Mouse (Mus musculus): Measurements from ENCODE around the gene Rmi2. TPM values are rescaled to one million over a fixed set of nuclear protein-coding genes. Genes with fewer than 3 reads are reported as not detected.

Gene Rmi2
- polyA plus RNA-seq, 1 experiment from 2014 or later: 3.9 TPM

GRCm38 (mm10) chr16:10897372-10897771 is 62.5 kb downstream of the Rmi2 start:
- no peak for ATAC-seq (ENCODE audit: insufficient number of reproducible peaks, insufficient read depth, low FRiP score, low TSS enrichment, low read depth)
- peaks cover 31% of the 10 kb centered on the region for H3K4me1 ChIP-seq
- H3K9me3 ChIP-seq: no peaks in the 10 kb centered on the region
- no peak overlapping the region for H3K4me3 ChIP-seq
- no peak overlapping the region for H3K9ac ChIP-seq
- no peaks in the 10 kb centered on the region for H3K27me3 ChIP-seq
- H3K36me3 ChIP-seq: no peaks in the 10 kb centered on the region
- no peak overlapping the region for H3K4me2 ChIP-seq
- H3K27ac ChIP-seq: peak overlapping the region; percentile 55; the same call in 1 of the 2 replicates
- WGBS: 17% methylated on average over 6 of the region's 6 CpGs

DNA sequence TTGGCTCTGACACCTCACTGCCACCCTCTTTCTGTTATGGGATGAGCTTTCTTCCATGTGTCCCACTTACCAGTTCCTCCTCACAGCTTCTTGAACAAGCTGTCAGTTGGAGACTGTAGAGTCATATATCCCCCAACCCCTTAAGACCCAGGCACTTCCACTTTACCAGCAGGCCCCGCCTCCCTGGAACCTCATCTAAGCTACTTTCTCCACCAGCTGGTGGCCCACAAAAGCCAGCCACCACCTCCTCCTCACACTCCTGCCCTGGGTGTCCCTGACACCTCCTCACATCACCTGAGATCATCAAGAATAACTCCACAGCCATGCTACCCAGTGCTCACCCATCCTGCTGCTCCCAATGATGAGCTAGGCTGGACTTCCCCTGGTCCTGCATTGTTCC is 65.9 kb downstream of the Rmi2 start:
- Histone ChIP-seq H3K27ac (no peak overlapping the region), H3K9ac (no peak overlapping the region), H3K9me3 (no peaks in the 10 kb centered on the region), H3K36me3 (no peaks in the 10 kb centered on the region), H3K4me2 (no peak overlapping the region), H3K27me3 (no peaks in the 10 kb centered on the region), H3K4me1 (peaks cover 37% of the 10 kb centered on the region), H3K4me3 (no peak overlapping the region)
- WGBS: 96% methylated on average over 1 of the region's 1 CpGs
- no peak for ATAC-seq (ENCODE audit: insufficient number of reproducible peaks, insufficient read depth, low FRiP score, low TSS enrichment, low read depth)

GRCm38 (mm10) chr16:10901956-10902355 is 67.1 kb downstream of the Rmi2 start:
- H3K9me3 ChIP-seq: no peaks in the 10 kb centered on the region
- 61% methylated on average over 2 of the region's 2 CpGs for WGBS
- H3K9ac ChIP-seq: no peak overlapping the region
- no peaks in the 10 kb centered on the region for H3K36me3 ChIP-seq
- peaks cover 35% of the 10 kb centered on the region for H3K4me1 ChIP-seq
- no peak overlapping the region for H3K27ac ChIP-seq
- H3K27me3 ChIP-seq: no peaks in the 10 kb centered on the region
- no peak overlapping the region for H3K4me3 ChIP-seq
- ATAC-seq (ENCODE audit: insufficient number of reproducible peaks, insufficient read depth, low FRiP score, low TSS enrichment, low read depth): no peak
- no peak overlapping the region for H3K4me2 ChIP-seq

- 56% methylated on average over 5 of the region's 5 CpGs for WGBS
- no peak overlapping the region for H3K4me2 ChIP-seq
- H3K9ac ChIP-seq: no peak overlapping the region
- no peak overlapping the region for H3K4me3 ChIP-seq
- no peaks in the 10 kb centered on the region for H3K9me3 ChIP-seq
- H3K27ac ChIP-seq: no peak overlapping the region
- peaks cover 26% of the 10 kb centered on the region for H3K4me1 ChIP-seq
- no peak for ATAC-seq (ENCODE audit: insufficient number of reproducible peaks, insufficient read depth, low FRiP score, low TSS enrichment, low read depth)
- H3K36me3 ChIP-seq: no peaks in the 10 kb centered on the region
- H3K27me3 ChIP-seq: no peaks in the 10 kb centered on the region
These were observed 68.0 kb downstream of the Rmi2 start for GRCm38 (mm10) chr16:10902849-10903248.

- Histone ChIP-seq H3K27ac (peak overlapping the region; percentile 51; the same call in 1 of the 2 replicates), H3K4me1 (peaks cover 20% of the 10 kb centered on the region), H3K4me3 (no peak overlapping the region), H3K36me3 (no peaks in the 10 kb centered on the region), H3K27me3 (no peaks in the 10 kb centered on the region), H3K9ac (no peak overlapping the region), H3K9me3 (no peaks in the 10 kb centered on the region), H3K4me2 (no peak overlapping the region)
- ATAC-seq (ENCODE audit: insufficient number of reproducible peaks, insufficient read depth, low FRiP score, low TSS enrichment, low read depth): no peak
- 25% methylated on average over 5 of the region's 5 CpGs for WGBS
These were observed 70.8 kb downstream of the Rmi2 start for GRCm38 (mm10) chr16:10905661-10906113.

GRCm38 (mm10) chr16:10910541-10910940 is 75.7 kb downstream of the Rmi2 start:
- Histone ChIP-seq H3K4me1 (peaks cover 6% of the 10 kb centered on the region), H3K9me3 (no peaks in the 10 kb centered on the region), H3K4me2 (no peak overlapping the region), H3K27me3 (no peaks in the 10 kb centered on the region), H3K4me3 (no peak overlapping the region), H3K9ac (no peak overlapping the region), H3K36me3 (no peaks in the 10 kb centered on the region), H3K27ac (no peak overlapping the region)
- WGBS: 79% methylated on average over 7 of the region's 7 CpGs
- ATAC-seq (ENCODE audit: insufficient number of reproducible peaks, insufficient read depth, low FRiP score, low TSS enrichment, low read depth): no peak

GRCm38 (mm10) chr16:10911061-10911460 is 76.2 kb downstream of the Rmi2 start:
- WGBS: 86% methylated on average over 2 of the region's 2 CpGs
- no peak overlapping the region for H3K4me3 ChIP-seq
- no peak for ATAC-seq (ENCODE audit: insufficient number of reproducible peaks, insufficient read depth, low FRiP score, low TSS enrichment, low read depth)

DNA sequence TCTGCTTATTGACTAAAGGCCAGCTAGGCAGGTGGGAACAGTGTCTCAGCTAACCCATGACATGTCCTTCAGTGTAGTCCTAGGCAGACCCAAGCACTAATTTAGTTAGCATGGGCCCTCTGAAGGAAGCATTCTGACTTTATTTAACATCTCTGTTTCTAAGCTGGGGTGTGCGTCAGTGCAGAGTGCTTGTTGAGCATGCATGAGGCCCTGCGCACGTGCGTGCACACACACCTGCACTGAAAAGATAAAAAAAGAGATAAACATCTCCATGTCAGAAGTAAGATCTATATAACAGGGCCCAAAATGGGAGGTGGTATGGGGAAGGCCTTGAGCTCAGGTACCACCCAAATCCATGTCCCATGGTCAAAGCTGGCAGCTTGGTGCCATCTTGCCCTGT is 80.2 kb downstream of the Rmi2 start:
- Histone ChIP-seq H3K4me1 (peaks cover 7% of the 10 kb centered on the region), H3K4me2 (no peak overlapping the region), H3K27me3 (no peaks in the 10 kb centered on the region), H3K4me3 (no peak overlapping the region), H3K9me3 (no peaks in the 10 kb centered on the region), H3K9ac (no peak overlapping the region), H3K27ac (no peak overlapping the region), H3K36me3 (no peaks in the 10 kb centered on the region)
- 96% methylated on average over 4 of the region's 4 CpGs for WGBS
- no peak for ATAC-seq (ENCODE audit: insufficient number of reproducible peaks, insufficient read depth, low FRiP score, low TSS enrichment, low read depth)

More at GRCm38 (mm10) chr16:10911061-10911460, 76.2 kb downstream of the Rmi2 start:
- no peak overlapping the region for H3K4me2 ChIP-seq
- no peak overlapping the region for H3K9ac ChIP-seq
- H3K4me1 ChIP-seq: peaks cover 3% of the 10 kb centered on the region
- H3K27ac ChIP-seq: no peak overlapping the region
- no peaks in the 10 kb centered on the region for H3K9me3 ChIP-seq
- H3K36me3 ChIP-seq: no peaks in the 10 kb centered on the region
- no peaks in the 10 kb centered on the region for H3K27me3 ChIP-seq

DNA sequence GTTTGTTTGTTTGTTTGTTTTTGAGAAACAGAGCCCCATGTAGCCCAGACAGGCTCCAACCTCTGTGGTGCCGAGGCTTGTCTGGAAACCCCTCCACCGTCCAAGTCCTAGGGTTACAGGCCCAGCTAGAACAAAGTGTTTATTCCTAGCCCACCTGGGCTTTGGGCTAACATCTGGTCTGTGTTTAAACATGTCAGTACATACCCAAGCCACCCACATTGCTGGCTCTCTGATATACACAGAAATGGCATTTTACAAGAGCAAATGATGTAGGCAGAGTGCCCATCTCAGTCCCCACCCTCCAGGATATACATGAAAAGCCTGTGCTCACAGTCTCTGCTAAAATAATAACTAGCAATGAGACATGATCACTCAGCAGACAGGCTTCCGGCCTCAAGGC is 81.4 kb downstream of the Rmi2 start:
- H3K4me1 ChIP-seq: peaks cover 7% of the 10 kb centered on the region
- H3K4me3 ChIP-seq: no peak overlapping the region
- H3K27me3 ChIP-seq: no peaks in the 10 kb centered on the region
- no peak for ATAC-seq (ENCODE audit: insufficient number of reproducible peaks, insufficient read depth, low FRiP score, low TSS enrichment, low read depth)
- H3K9me3 ChIP-seq: no peaks in the 10 kb centered on the region
- H3K27ac ChIP-seq: 0 out of 2 replicates have a peak overlapping the region, but pooled peaks have one; percentile 4
- 23% methylated on average over 3 of the region's 3 CpGs for WGBS
- H3K9ac ChIP-seq: no peak overlapping the region
- H3K4me2 ChIP-seq: no peak overlapping the region
- no peaks in the 10 kb centered on the region for H3K36me3 ChIP-seq

DNA sequence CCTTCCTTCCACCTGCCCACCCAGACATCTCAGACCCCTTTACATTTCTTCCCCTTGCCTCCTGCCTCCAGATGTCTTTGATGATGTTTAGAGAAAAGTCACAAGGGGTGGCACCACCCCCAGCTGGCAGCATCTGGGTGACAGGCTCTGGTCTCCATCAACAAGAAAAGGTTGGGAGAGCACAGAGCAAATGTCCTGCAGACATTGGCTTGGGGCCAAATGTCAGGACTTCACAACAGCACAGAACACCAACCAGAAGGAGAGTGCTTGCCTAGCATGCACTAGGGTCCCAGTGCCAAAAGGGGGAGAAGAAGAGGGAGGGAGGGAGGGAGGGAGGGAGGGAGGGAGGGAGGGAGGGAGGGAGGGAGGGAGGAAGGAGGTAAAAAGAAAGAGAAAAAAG is 85.0 kb downstream of the Rmi2 start:
- Histone ChIP-seq H3K27me3 (no peaks in the 10 kb centered on the region), H3K9me3 (no peaks in the 10 kb centered on the region), H3K36me3 (no peaks in the 10 kb centered on the region), H3K4me3 (no peak overlapping the region), H3K9ac (no peak overlapping the region), H3K4me1 (peaks cover 7% of the 10 kb centered on the region), H3K27ac (no peak overlapping the region), H3K4me2 (no peak overlapping the region)
- no peak for ATAC-seq (ENCODE audit: insufficient number of reproducible peaks, insufficient read depth, low FRiP score, low TSS enrichment, low read depth)

DNA sequence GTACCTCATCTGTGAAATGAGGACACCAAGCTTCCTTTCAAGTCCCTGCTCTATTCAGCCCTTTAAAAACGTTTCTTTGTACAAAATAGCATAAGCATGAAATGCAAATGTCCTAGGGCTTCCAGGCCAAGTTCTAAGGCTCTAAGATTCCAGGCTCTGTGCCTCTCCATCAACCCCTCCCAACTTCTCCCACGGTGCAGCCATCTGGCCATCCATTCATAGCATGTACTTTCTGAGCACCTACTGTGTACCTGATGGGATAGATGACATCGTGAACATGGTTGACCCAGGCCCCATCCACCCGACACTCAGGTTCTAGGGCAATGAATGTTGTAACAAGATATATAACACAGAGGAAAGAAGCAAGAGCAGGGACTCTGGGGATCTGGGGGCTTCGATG is 88.7 kb downstream of the Rmi2 start:
- Histone ChIP-seq H3K27ac (no peak overlapping the region), H3K4me1 (peaks cover 8% of the 10 kb centered on the region), H3K27me3 (no peaks in the 10 kb centered on the region), H3K9ac (no peak overlapping the region), H3K9me3 (no peaks in the 10 kb centered on the region), H3K4me3 (no peak overlapping the region), H3K36me3 (no peaks in the 10 kb centered on the region), H3K4me2 (no peak overlapping the region)
- WGBS: 74% methylated on average over 5 of the region's 5 CpGs
- no peak for ATAC-seq (ENCODE audit: insufficient number of reproducible peaks, insufficient read depth, low FRiP score, low TSS enrichment, low read depth)

- Histone ChIP-seq H3K9me3 (0 out of 2 replicates have a peak, but pooled peaks cover 4% of the 10 kb centered on the region), H3K4me1 (peaks cover 8% of the 10 kb centered on the region), H3K4me2 (no peak overlapping the region), H3K27me3 (no peaks in the 10 kb centered on the region), H3K9ac (peak overlapping the region; percentile 52; the same call in 1 of the 2 replicates), H3K36me3 (no peaks in the 10 kb centered on the region), H3K27ac (peak overlapping the region; percentile 39; the same call in 1 of the 2 replicates), H3K4me3 (no peak overlapping the region)
- ATAC-seq (ENCODE audit: insufficient number of reproducible peaks, insufficient read depth, low FRiP score, low TSS enrichment, low read depth): no peak; the same call in 1 of the 2 replicates
- WGBS: 29% methylated on average over 7 of the region's 7 CpGs
These were observed 90.8 kb downstream of the Rmi2 start for GRCm38 (mm10) chr16:10925591-10926180.
